Mouse (Mus musculus): ENCODE measurements around the gene Cadps.

DNA sequence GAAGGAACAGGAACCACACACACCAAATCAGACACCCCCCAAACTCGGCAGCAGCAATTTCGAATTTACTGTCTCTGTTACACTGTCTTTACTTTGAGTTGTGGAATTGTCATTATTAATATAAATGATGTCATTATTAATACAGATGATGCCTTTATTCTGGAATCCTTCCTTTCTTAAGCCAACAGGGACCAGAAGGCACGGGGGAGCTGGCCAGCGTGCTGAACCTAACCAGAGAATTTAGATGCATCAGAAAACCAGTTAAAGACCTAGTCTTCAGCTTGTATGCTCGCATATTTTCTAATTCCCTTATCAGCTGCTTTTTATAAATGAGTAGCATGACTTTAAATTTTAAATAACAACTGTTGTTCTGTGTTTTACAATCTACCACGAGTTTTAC, 902 bp upstream of the Cadps start:
- TF ChIP-seq CTCF (IDR thresholded peaks at IDR 0.05; ENCODE audit: borderline replicate concordance, control insufficient read depth, extremely low read depth, insufficient read depth, low read length, poor library complexity) (no peak), POLR2A (IDR thresholded peaks at IDR 0.05; ENCODE audit: control insufficient read depth, extremely low read depth, insufficient read depth, low read length, poor library complexity) (no peak)
